Mouse (Mus musculus) Muller cell, postnatal 12 days (primary cell): Measurements from ENCODE around the gene Dyrk1a.
A peak's percentile ranks its signal among the peaks of the same experiment; 100 is the strongest.
"Not testable (repeated sequence)": the region's sequence is repeated elsewhere in the genome, so short reads cannot be mapped to it uniquely, and the experiment has no call there.

ENCODE experiments used
- DNase-seq: peaks from one replicate; pipeline ENCODE4 v3.0.0-alpha.2; 2015; ENCODE audit errors: inconsistent ontology term

Dyrk1a gene

DNA sequence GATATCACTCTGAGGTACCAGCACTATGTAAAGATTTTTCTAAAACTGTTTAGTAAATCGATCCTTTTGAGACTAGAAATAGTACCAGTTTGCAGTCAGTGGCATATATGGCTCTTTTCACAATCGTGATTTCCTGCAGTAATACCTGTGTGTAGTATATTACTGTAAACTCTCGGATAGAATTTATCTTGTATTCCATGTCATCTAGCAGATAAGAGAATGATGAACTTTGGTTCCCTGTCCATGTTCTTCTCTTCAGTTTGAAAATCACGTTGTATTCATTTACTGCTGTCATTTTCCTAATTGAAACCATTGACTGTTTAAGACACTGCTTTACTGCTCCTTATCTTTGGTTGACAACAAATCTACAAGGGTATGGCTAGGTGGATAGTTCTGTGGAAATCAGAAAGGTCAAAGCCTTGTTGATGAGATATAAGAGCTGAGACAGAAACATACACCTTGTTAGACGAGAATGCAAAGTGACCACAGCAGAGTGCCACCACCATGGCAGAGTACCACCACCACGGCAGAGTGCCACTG, 62.7 kb downstream of the Dyrk1a start:
- DNase-seq, result no peak

DNA sequence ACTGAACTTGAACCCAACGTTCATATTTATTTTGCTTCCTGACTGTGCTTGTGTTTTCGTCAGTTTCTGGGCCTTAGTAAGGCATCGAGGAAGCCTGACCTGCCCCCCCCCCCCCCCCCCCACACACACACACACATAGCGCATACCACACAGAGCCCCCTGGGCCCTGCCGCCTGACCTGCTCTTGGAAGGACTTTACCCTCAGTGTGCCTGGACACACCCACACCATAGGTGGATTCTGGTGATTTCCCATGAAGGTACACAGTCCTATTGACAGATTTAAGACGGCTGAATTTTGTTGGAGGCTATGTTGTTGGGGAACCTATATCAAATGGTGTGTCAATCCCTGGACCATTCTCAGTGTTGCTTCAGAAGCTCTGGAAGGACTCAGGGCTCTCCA, 63.2 kb downstream of the Dyrk1a start:
- DNase-seq, result no peak

DNA sequence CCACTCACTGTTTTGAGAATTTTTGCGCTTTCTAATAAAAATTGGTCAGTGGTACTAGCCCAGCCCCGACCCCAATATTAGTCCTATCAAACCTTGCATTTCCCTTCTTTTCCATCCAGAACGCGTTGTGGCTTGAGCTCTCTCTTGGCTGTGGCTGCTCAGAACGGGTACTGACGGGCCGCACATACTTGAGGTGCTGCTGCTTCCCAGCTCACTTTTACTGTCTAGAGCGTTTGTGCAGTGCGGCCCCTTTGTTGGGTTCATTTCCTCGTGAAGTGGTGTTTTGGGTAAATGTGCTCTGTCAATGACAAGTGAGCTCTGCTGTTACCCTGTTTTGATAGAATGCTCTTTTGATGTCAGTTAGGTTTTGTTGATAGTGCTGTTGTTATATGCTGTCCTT, 67.6 kb downstream of the Dyrk1a start:
- no peak for DNase-seq

GRCm38 (mm10) chr16:94641799-94642198, 72.0 kb downstream of the Dyrk1a start:
- DNase-seq, result no peak

DNA sequence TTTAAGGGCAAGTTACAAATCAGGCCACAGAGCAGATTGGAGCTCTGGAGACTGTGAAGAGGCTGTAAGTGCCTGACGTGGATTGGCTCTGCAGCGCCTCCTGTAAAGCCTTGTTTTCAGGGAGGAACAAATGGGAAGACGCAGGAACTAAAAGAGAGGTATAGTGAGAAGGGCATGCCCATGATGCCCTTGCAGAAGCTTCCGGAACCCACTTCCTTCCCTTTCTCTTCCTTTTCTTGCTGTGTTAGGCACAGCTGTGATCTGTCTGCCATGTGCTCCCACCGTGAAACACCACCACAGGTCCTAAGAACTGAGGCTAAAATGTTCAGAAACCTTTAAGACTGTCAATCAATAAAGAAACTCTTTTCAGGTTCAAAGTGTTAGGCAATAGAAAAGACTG, 77.3 kb downstream of the Dyrk1a start:
- no peak for DNase-seq

DNA sequence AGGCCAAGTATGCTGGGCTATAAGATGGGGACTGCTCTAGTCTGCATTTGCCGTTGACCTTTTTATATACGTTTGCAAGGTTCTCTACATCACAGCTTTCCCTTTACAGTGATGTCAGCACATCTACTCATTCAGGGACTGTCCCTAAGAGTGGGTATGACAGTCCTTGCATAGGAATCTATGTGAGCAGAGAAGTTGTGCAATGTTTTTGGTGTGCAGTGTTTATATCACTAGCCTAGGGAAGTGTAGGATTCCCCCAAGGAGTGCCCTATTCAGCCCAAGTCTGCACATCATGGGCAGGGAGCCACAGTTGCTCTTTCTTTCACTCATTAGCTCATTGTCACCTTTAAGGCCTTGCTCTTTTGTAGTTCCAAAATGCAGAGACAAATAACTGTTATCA, 78.1 kb downstream of the Dyrk1a start:
- DNase-seq, result no peak

DNA sequence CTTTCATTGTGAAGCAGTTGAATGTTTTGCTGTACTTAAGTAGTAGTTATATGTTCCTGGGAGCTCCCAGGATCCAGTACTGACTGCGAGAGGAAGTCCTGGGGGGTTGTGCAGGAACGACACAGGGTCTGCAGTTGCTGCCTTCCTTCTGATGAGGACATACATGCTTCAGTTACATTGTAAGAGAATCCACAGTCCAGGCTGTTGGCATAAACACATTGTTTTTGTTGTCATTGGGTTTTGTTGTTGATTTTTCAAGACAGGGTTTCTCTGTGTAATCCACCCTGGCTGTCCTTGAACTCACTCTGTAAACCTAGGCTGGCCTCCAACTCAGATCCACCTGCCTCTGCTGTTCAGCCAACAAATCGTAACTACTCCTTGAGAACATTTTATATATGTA, 80.1 kb downstream of the Dyrk1a start:
- DNase-seq, result no peak

DNA sequence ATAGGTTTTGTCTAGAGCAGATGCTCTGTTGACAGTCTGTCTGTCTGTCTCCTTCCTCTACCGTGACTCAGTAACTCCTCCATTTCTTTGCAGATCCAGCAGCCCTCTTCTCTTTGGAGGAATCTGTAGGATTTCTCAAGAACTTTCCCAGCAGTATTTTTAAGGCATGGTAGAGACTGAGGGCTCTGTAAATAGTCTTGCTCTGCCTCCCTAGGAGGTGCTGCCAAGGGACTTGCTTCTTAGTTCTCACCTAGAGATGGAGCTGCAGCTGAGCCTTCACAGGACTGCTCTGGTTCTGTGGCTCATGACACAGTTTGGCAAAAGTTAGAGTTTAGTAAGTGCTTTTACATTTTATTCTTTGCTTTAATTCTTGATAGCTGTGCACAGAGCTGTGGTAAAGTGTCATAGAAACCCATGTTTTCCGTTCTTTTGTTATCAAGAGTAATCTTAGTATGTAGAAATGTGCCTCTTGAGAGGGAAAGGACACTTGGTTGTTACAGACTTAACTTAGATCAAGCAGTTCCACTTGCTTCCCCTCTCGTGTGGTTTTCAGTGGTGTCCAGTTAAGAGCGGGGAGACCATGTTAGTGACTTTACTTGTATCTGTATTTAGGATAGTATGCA, 82.4 kb downstream of the Dyrk1a start:
- DNase-seq, result no peak

DNA sequence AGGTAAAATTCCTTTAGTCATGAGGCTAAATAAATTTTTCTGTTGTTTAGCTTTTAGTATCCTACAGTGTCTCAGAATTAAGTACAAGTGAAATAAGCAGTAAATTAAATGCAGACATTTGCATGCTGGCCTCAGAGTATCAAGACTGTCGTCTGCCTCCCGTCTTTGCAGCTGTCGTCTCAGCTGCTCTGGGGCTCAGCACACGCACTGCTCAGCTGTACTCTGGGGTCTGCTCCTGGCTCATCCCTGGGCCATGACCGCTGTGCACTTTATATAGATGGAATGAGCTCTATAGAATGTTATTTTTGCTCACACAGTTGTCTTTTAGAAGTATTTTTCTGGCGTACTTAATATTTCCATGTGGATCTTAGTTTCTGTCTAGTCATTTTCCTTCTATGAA, 85.3 kb downstream of the Dyrk1a start:
- no peak for DNase-seq

DNA sequence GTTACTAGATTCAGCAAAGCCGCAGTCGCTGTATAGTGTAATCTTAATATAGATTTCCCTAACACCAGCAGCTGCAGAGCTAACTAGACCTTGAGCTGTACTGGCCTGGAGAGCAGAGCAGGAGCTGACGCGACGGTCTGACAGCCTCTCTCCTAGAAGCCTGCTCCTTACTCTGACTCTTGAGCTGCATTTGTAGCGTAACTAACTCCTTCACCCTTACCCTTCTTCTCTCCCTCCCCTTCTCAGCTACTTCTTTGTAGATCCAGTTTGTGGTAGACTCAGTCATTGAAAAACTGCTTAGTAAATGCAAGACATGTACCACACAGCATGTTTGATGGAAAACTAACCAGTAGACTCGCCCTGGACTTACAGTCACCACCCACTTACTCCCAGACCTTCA, 87.1 kb downstream of the Dyrk1a start:
- DNase-seq, result no peak

DNA sequence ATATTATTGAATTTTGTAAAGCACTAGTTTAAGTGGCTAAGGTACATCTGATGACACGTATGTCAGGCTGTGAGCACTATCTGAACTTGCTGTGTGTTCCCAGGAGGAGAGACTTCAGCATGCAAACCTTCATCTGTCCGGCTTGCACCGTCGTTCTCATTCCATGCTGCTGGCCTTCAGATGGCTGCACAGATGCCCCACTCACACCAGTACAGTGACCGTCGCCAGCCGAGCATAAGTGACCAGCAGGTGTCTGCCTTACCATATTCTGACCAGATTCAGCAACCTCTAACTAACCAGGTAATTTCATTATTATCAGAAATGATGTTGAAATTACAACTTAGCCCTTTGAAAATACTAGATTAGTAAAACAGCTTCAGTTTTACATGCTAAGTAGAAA, 89.6 kb downstream of the Dyrk1a start:
- DNase-seq, result no peak

- no peak for DNase-seq
Observed at GRCm38 (mm10) chr16:94660221-94660620, 90.4 kb downstream of the Dyrk1a start.

DNA sequence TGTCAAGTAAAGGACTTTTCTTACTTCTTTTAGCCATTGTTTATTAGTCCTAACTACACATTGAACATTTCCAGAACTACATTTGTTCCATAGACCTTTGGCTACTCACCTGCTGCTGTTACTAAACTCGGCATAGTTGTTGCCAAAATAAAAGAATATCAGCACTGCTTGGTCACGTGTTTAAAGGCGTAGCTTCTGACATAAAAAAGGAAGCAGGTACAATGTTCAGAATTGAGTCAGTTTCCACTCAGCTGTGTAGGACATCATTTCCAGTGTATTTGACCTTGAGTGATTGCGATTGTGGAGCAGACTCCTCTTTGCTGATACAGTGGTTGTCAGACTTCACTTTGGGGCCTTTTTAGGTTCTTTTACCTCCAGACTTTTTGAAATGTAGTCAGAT, 97.7 kb downstream of the Dyrk1a start:
- no peak for DNase-seq

- DNase-seq, result no peak
Observed at GRCm38 (mm10) chr16:94671313-94671712, 101.5 kb downstream of the Dyrk1a start.

- no peak for DNase-seq
Observed at GRCm38 (mm10) chr16:94680924-94681323, 111.1 kb downstream of the Dyrk1a start.

DNA sequence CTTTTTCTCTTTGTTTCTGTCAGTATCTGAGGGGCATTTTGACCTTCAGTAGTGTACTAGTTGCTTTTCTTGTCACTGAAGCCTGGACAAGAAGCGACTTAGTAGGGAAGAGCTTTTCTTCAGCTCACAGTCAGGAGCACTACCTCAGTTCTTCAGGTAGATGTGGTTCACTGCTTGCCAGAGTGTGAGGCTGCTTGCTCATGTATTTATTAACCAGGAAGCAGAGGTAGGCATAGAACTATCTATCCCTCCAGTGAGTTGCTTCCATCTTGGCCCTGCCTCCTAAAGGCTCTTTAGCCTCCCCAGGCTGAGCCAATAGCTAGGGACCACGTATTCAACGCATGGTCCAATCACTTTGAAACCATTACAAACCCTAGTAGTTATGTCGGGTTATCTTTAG, 112.0 kb downstream of the Dyrk1a start:
- DNase-seq, result no peak

DNA sequence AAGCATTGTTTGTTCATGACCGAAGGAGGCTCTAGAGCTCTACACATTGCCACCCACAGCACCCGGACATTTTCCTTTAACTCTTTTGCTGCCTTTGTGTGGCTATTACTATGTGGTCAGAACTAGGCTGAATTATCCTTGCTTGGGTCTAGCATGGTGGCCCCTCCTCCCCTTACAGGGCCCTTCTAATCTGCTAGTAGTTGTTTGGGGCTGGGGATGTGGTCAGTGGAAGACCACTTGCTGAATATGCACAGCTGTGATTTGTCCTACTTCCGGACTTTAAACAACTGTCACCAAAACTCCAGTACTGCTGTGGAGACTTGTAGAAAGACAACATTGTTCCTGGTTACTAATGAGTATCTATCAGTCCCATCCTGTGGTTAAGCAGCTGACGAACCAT, 114.2 kb downstream of the Dyrk1a start:
- DNase-seq, result no peak

DNA sequence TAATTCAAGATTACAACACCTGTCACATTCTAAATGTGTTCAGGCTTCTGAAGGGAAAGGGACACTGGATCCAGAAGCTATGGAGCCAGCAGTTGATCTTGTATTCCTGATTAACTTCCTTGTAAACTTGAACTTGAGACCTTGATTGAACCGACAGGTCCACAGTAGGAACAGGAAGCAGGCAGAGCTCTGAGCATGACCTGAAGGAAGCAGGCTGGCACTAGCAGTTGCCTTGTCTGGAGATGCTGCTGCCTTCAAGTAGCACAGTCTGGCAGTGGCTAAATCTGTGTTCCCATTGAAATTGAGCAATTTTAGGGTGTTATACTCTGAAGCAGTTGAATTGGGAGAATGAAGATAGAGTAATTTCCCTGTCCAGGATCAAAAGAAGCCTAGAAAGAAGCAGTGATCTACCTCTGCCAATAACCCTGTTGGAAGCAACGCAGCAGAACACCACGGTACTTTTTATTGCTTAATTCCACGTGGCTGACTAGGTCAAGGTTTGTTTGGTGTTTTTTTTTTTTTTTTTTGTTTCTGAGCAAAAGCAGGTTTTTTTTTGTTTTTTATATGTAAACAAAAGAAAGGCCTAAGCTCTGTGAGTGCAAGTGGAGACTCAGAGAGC, 124.0 kb downstream of the Dyrk1a start:
- DNase-seq, result no peak

DNA sequence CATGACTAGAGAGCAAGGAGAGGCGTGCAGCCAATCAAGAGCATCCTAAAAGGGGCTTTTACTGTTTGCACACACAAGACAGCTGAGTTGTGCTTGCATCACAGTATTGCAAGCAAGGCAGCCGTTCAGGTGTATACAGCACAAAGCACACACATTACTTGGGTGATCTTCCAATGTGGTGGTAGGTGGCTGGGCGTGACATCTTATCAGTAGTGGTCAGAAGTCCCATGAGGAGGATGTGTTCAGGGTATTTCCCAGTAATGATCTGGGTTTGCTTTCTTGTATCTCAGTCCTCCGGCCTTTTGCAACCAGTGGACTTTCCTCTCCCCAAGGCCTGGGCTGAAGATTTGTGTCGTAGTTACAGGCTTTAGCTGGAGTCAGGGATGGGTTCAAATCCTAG, 127.7 kb downstream of the Dyrk1a start:
- DNase-seq, result no peak

- not testable (repeated sequence) for DNase-seq
Observed at GRCm38 (mm10) chr16:94698234-94698633, 128.4 kb downstream of the Dyrk1a start.

- DNase-seq, result no peak
Observed at GRCm38 (mm10) chr16:94701141-94701540, 131.3 kb downstream of the Dyrk1a start.

GRCm38 (mm10) chr16:94701971-94702370, 132.2 kb downstream of the Dyrk1a start:
- DNase-seq, result no peak

- peak; percentile 70 for DNase-seq
Observed at GRCm38 (mm10) chr16:94713480-94714094, 143.8 kb downstream of the Dyrk1a start.
